Mouse (Mus musculus) spleen, postnatal 4 days (tissue): Measurements from ENCODE around the gene Nptx2.

Experiments
- DNase-seq, 2 experiments: peaks; one replicate each; pipeline ENCODE4 v3.0.0; 2022; ENCODE audit warnings: low spot score in 2 of 2

Gene Nptx2

GRCm38 (mm10) chr5:144545653-144546422, at the start of gene Nptx2:
Gene Nptx2, plus strand, starts transcription at chr5:144545902.
- DNase-seq = no peak

GRCm38 (mm10) chr5:144496481-144496880, 49.2 kb upstream of the Nptx2 start:
- DNase-seq = no peak

- DNase-seq = no peak
These were observed 41.5 kb upstream of the Nptx2 start for GRCm38 (mm10) chr5:144504239-144504638.

GRCm38 (mm10) chr5:144505731-144506130, 40.0 kb upstream of the Nptx2 start:
- no peak for DNase-seq

DNA sequence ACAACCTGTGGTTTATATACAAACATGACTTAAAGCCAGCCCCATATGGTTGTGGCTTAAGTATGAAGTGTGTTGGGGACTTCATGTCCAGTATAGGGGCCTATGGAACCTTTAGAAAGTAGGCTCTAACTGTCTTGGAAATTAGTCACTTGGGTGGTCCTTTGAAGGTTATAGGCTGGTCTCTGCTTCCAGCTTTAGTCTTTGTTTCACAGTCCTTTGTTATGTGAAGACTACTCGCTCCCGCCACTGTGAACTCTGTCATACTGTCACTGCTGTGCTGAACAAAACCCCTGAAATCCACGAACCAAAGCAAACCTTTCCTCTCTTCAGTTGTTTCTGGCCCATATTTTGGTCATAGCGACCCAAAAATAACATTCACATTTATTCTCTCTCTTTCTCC, 39.5 kb upstream of the Nptx2 start:
- DNase-seq = no peak

- no peak for DNase-seq
These were observed 38.8 kb upstream of the Nptx2 start for GRCm38 (mm10) chr5:144506689-144507552.

DNA sequence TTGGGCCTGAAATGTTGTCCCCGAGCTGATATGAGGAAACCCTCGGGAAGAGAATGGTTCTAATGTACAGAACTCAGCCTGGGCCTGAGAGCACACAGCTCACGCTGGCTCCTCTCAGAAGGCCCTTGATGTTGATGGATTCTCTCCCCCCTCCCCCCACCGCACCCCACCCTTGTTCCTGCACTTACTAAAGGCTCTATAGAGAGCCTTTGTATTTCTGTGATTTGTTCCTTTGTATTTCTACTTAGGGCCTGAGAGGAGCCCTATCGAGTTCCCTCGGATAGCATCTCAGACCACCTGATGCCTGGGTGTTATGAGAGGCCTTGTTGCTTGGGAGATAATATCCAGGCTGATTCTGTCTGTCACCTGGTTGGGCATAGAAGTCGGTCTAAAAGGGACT, 36.3 kb upstream of the Nptx2 start:
- no peak for DNase-seq

DNA sequence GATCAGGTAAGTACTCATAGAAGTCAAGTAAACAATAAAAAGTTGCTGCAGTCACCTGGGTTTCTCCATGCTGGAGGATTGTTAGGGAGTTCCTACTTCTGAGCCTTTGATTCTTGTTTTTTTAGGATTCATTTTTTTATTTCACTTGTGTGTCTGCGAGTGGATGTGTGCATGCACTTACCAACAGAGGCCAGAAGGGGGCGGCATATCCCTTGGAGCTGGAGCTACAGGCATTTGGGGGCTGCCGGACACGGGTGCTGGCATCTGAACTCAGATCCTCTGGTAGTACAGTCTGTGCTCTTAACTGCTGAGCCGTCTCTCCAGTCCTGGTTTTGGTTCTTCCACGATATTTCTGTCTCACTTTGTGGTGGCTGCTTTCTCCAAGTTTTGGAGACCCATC, 31.0 kb upstream of the Nptx2 start:
- DNase-seq = no peak

GRCm38 (mm10) chr5:144515241-144515640, 30.5 kb upstream of the Nptx2 start:
- no peak for DNase-seq

GRCm38 (mm10) chr5:144520096-144520495, 25.6 kb upstream of the Nptx2 start:
- DNase-seq = no peak

- DNase-seq = no peak
These were observed 20.9 kb upstream of the Nptx2 start for GRCm38 (mm10) chr5:144524774-144525173.

GRCm38 (mm10) chr5:144529123-144529522, 16.6 kb upstream of the Nptx2 start:
- DNase-seq = no peak

DNA sequence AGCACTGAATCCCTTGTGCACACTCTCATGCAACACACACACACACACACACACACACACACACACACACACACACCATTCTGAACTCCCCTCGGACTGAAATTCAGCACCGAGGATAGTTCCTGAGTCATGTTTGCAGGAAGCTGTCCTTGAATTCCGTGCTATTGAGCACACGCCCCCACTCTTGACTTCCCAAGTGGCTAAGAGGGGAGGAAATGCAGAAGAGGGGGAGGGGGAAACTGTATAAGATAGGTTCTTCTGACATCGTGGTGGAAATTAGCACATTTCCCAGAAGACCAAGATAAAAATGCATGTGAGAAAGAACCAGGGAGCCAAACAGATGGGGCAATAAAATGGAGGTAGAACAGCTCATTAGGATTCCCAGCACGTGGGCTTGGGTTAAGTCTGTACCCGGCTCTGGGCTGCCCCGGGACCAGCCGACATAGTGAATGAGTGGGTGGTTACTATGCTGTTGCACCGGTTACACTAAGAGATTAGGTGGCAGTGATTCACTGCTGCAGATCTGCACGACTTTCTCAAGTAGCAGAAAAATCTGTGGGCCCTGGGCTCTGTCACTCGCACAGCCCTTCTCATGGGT, 2.9 kb upstream of the Nptx2 start:
- no peak for DNase-seq

GRCm38 (mm10) chr5:144546423-144546995, 807 bp downstream of the Nptx2 start:
- no peak for DNase-seq

DNA sequence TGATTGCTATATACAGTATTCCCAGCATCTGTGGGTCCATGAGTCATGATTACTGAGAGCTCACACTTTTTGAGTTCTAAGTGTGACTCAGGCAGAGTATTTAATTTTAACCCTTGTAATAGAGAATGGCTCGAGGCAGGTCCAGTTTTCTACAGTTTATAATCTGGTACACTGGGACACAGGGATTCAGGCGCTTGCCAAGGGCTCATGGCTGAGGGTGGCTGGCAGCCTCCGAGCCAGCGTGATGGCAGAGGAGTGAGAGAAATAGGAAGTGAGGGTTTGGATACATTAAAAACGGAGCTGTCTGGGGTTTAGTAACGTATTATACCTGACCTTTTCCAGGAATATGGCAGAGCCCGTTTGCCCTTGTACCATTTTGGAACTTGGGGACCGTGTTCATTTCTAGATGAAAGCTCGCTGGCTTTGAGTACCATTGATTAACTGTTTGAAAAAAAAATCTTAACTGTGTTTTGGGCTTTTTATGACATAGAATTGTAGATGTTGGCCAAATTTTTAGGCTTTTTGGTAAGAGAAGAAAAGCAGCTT, 1.7 kb downstream of the Nptx2 start:
- no peak for DNase-seq

DNA sequence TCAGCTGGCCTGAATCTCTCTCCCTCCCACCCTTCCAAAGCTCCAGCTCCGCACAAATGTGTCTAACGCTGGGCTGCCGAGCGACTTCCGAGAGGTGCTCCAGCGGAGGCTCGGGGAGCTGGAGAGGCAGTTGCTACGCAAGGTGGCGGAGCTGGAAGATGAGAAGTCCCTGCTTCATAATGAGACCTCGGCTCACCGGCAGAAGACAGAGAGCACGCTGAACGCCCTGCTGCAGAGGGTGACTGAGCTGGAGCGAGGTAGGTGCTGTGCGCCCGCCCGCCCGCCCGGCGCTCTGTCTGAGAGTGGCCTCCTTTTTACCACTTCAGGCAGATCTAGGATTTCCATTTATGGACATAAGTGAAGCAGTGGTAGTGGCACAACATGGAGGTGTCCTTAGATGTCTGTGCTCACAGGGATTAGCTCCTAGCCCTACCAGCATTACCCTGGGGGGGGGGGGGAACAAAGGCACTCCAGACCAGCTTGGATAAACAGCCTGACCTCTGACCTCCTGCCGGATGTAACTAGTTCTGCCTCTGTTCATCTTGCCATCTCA, 2.5 kb downstream of the Nptx2 start:
- no peak for DNase-seq

DNA sequence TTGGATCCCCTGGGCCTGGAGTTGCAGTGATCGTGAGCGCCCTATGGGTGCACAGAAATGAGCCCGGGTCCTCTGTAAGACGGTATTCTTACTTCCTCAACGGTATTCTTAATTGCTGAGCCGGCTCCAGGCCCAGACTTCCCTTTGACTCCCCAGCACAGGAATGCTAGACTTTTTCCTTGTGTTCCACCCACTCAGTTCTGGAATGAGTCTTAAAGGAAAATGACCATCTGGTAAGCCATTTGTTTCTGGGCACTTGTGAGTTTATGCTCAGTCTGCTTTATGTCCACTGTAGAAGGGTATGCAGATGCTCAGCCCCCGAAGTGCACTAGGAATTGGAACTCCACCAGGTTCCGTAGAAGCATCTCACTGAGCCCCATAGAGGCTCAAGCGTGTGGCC, 4.3 kb downstream of the Nptx2 start:
- no peak for DNase-seq

- no peak for DNase-seq
These were observed 5.0 kb downstream of the Nptx2 start for GRCm38 (mm10) chr5:144550622-144551137.

DNA sequence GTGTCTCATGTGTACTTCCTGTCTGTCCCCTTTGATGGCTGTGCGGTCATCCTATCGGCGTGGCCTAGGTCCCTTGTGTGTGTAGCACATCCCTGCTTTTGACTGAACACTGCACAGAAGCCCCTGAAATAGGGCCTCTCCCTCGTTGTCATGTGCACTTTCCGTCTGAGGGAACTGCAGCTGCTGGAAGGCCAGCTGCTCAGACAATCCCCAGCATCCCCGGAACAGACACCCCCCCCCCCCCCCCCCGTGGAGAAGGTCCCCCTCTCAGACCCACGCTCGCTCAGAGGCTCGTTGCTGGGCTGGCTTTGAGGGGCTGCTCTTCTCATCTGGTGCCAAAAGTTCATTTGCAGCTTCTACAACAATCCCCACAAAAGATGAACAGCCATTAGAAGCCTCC, 11.0 kb downstream of the Nptx2 start:
- DNase-seq = no peak

- DNase-seq = no peak
These were observed 11.7 kb downstream of the Nptx2 start for GRCm38 (mm10) chr5:144557363-144557762.

DNA sequence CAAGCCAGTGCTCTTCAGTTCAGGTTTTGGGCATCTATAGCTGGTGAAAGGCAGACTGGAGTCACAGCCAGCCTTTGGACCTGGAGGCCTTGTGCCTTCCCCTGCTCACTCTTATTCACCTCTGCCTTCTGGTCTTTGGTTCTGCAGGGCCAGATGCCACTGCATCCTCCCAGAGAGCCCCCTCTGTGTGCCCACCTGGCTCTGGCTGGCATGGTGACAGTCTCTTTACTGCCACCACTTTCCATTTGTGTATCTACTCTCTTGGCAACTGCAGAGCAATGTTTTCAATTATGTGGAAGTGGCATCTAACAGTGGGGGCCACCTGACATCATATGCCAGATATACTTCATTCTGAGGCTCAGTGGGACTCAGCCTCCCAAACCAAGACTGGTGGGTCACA, 12.8 kb downstream of the Nptx2 start:
- DNase-seq = no peak
